8 mouse cellular contexts compared by ENCODE assay signal in genomic region chr1:55087932-55088610, GRCm38 (mm10). TPM values are rescaled to one million over a fixed set of nuclear protein-coding genes. Genes with fewer than 3 reads are reported as not detected.
A peak's percentile ranks its signal among the peaks of the same experiment; 100 is the strongest.
DNase-seq lines count a peak whose midpoint lies in the region; ATAC-seq lines count a peak whose summit lies in the region.

Gene Hspe1, plus strand, starts transcription at chr1:55088132.
Gene Hspd1, minus strand, starts transcription at chr1:55088243.

- H3K9ac ChIP-seq in intestine, embryonic 14.5 days (ENCODE audit: low read length), result peak within 1 kb of the TSS; percentile 94

- peaks cover 15% of the 10 kb centered on the region for H3K4me1 ChIP-seq in intestine, embryonic 14.5 days (replicated peaks; ENCODE audit: control insufficient read depth, insufficient read depth, low read length)

- no peaks in the 10 kb centered on the region for H3K27me3 ChIP-seq in intestine, embryonic 14.5 days (replicated peaks; ENCODE audit: control insufficient read depth, insufficient read depth, low read length)

- WGBS in intestine, embryonic 14.5 days, result under 1% methylated on average over 66 of the region's 76 CpGs

- DNase-seq in adrenal gland, adult (ENCODE audit: inconsistent age in 2 of 2, low spot score in 1 of 2), result peak; percentile 99 to 100
- DNase-seq in embryo, embryonic 10.5 days (ENCODE audit: low spot score), result peak; percentile 98
- peak; percentile 98 for DNase-seq in gastrocnemius, postnatal 25 days
- peak; percentile 100 for DNase-seq in intestine, embryonic 14.5 days (ENCODE audit: low spot score)
- peak; percentile 98 for DNase-seq in left cerebral cortex, postnatal 14 days (ENCODE audit: low spot score in 2 of 2)
- DNase-seq in mesoderm, embryonic 11.5 days (ENCODE audit: low read depth, low spot score), result peak; percentile 99
- peak; percentile 95 to 96 for DNase-seq in right cerebral cortex, postnatal 36 days (ENCODE audit: low spot score in 2 of 2)
- peak; percentile 99 for DNase-seq in yolk sac, embryonic 10.5 days (ENCODE audit: low spot score)

- peak within 1 kb of the TSS; percentile 96 for H3K4me3 ChIP-seq in intestine, embryonic 14.5 days (ENCODE audit: low read depth, low read length)

- intact Hi-C loops in left cerebral cortex, postnatal 14 days (cut with DNase I), result loop anchor here (2.0 kb wide), 1 partner anchor 43 kb away; the partner anchor contains the start of gene Mob4

- peaks cover 55% of the 10 kb centered on the region for H3K36me3 ChIP-seq in intestine, embryonic 14.5 days (ENCODE audit: control insufficient read depth, insufficient read depth, low read length)

- H3K4me2 ChIP-seq in intestine, embryonic 14.5 days (ENCODE audit: low read length), result peak within 1 kb of the TSS; percentile 88

- peak within 1 kb of the TSS; percentile 95 for H3K27ac ChIP-seq in intestine, embryonic 14.5 days (ENCODE audit: low read depth)

- ATAC-seq in intestine, embryonic 14.5 days (replicated peaks; ENCODE audit: low FRiP score, low TSS enrichment, low read depth), result peak; percentile 97

- H3K9me3 ChIP-seq in intestine, embryonic 14.5 days (ENCODE audit: control insufficient read depth, low read length), result no peaks in the 10 kb centered on the region

RNA-seq across cellular contexts. Expression of gene Hspe1, which starts in this region (rescaled TPM):
- 10 to 100 TPM; 83.7 to 88.8 TPM for total RNA-seq in gastrocnemius, postnatal 25 days (2021)
- polyA plus RNA-seq in intestine, embryonic 14.5 days (2014; fragmentation: Nextera tagmentation; extraction: Ambion mirVana), result 605 and 740 TPM in 2 replicates
- total RNA-seq in left cerebral cortex, postnatal 14 days (2021), result 10 to 100 TPM; 83.8 to 91.0 TPM

RNA-seq across cellular contexts. Expression of gene Hspd1, which starts in this region (rescaled TPM):
- total RNA-seq in gastrocnemius, postnatal 25 days (2021), result 100 to 1,000 TPM; 162 to 179 TPM
- 487 and 509 TPM in 2 replicates for polyA plus RNA-seq in intestine, embryonic 14.5 days (2014; fragmentation: Nextera tagmentation; extraction: Ambion mirVana)
- 100 to 1,000 TPM; 172 TPM for total RNA-seq in left cerebral cortex, postnatal 14 days (2021)

Comparison
In these comparisons a context has a peak if more than half of its experiments do, and no peak if none do; other contexts are left out.
1. Peak in every context shown above with its lines: DNase-seq, ATAC-seq, H3K4me3 ChIP-seq and H3K27ac ChIP-seq.